In genomic region chr15:99727039-99727438, GRCm38 (mm10) we compare ENCODE assay signal across 16 mouse cellular contexts. TPM values are rescaled to one million over a fixed set of nuclear protein-coding genes. Genes with fewer than 3 reads are reported as not detected.
DNase-seq lines count a peak whose midpoint lies in the region; ATAC-seq and TF ChIP-seq lines count a peak whose summit lies in the region.
"Not testable (repeated sequence)": the region's sequence is repeated elsewhere in the genome, so short reads cannot be mapped to it uniquely, and the experiment has no call there.
"Had no signal": no experiment of that assay in that cellular context is flagged by ENCODE, and none has a peak within 500 bp of the region (broad histone marks: within the 10 kb centered on the region; RNA-seq: fewer than 3 reads in every experiment).

No protein-coding gene starts in this region.

- H3K9me3 ChIP-seq in CH12.LX (replicated peaks; ENCODE audit: low read length); forebrain, embryonic 13.5 days (replicated peaks); heart, embryonic 16.5 days (replicated peaks; ENCODE audit: control insufficient read depth, low read length); limb, embryonic 13.5 days; liver, embryonic 15.5 days (replicated peaks); midbrain, embryonic 13.5 days; neural tube, embryonic 13.5 days: not testable (repeated sequence)

- ATAC-seq in forebrain, embryonic 13.5 days; heart, embryonic 16.5 days (replicated peaks; ENCODE audit: extremely low read depth, insufficient read depth, low FRiP score); limb, embryonic 13.5 days (ENCODE audit: low FRiP score, low read depth); liver, embryonic 15.5 days (ENCODE audit: insufficient read depth); midbrain, embryonic 13.5 days; neural tube, embryonic 13.5 days (ENCODE audit: low read depth): not testable (repeated sequence)

- peak overlapping the region; percentile 81; the same call in 1 of the 2 replicates for H3K4me2 ChIP-seq in CH12.LX (ENCODE audit: insufficient read depth, low read depth, poor library complexity, severe bottlenecking)
- 0 out of 2 replicates have a peak overlapping the region, but pooled peaks have one; percentile 92 for H3K4me2 ChIP-seq in forebrain, embryonic 13.5 days
- H3K4me2 ChIP-seq in heart, embryonic 16.5 days (ENCODE audit: low read depth, low read length): peak overlapping the region; percentile 80; the same call in 1 of the 2 replicates
- H3K4me2 ChIP-seq in limb, embryonic 13.5 days (replicated peaks): peak overlapping the region; percentile 85; the same call in 1 of the 2 replicates
- H3K4me2 ChIP-seq in liver, embryonic 15.5 days: 0 out of 2 replicates have a peak overlapping the region, but pooled peaks have one; percentile 85
- peak overlapping the region; percentile 90; the same call in 1 of the 2 replicates for H3K4me2 ChIP-seq in midbrain, embryonic 13.5 days (replicated peaks)
- H3K4me2 ChIP-seq in neural tube, embryonic 13.5 days: peak overlapping the region; percentile 86

- not testable (repeated sequence) for TF ChIP-seq CTCF in CH12.LX (conservative IDR thresholded peaks at IDR 0.05 in 1 of 2, IDR thresholded peaks at IDR 0.05 in 1 of 2; ENCODE audit: low read depth in 2 of 2, low read length in 2 of 2)

- H3K79me2 ChIP-seq in CH12.LX (replicated peaks; ENCODE audit: control insufficient read depth, extremely low read depth, insufficient read depth, poor library complexity, severe bottlenecking): peaks cover 11% of the 10 kb centered on the region; the same call in 1 of the 2 replicates

- not testable (repeated sequence) for H3K27me3 ChIP-seq in CH12.LX (replicated peaks); forebrain, embryonic 13.5 days; heart, embryonic 16.5 days (ENCODE audit: control insufficient read depth, insufficient read depth, low read length); limb, embryonic 13.5 days; liver, embryonic 15.5 days; midbrain, embryonic 13.5 days; neural tube, embryonic 13.5 days

- TF ChIP-seq EP300 in CH12.LX (IDR thresholded peaks at IDR 0.05; ENCODE audit: low read length): not testable (repeated sequence)

- TF ChIP-seq RAD21 in CH12.LX (IDR thresholded peaks at IDR 0.05; ENCODE audit: low read depth, low read length): not testable (repeated sequence)

- not testable (repeated sequence) for TF ChIP-seq POLR2A in CH12.LX (IDR thresholded peaks at IDR 0.05; ENCODE audit: low read depth, low read length)

- H3K27ac ChIP-seq in CH12.LX (ENCODE audit: insufficient read depth, low read depth); forebrain, embryonic 13.5 days; heart, embryonic 16.5 days (ENCODE audit: low read length); limb, embryonic 13.5 days; liver, embryonic 15.5 days (replicated peaks); midbrain, embryonic 13.5 days; neural tube, embryonic 13.5 days (replicated peaks): not testable (repeated sequence)

- DNase-seq in CH12.LX (ENCODE audit: extremely low read depth): peak; percentile 24

- dilution Hi-C loops in CH12.LX (cut with MboI; ENCODE audit: extremely low pct_ligation_motif_present, extremely low pct_unique_long_range_greater_than_20kb, low sequenced_read_pairs): not testable (repeated sequence)

- H3K4me1 ChIP-seq in CH12.LX (ENCODE audit: control insufficient read depth in 1 of 2, insufficient read depth in 2 of 2): peaks cover 4 to 23% of the 10 kb centered on the region in 2 experiments; a peak in 2 of 4 replicates
- H3K4me1 ChIP-seq in forebrain, embryonic 13.5 days: peaks cover 35% of the 10 kb centered on the region
- H3K4me1 ChIP-seq in heart, embryonic 16.5 days (ENCODE audit: control insufficient read depth, insufficient read depth, low read length): peaks cover 30% of the 10 kb centered on the region
- peaks cover 27% of the 10 kb centered on the region for H3K4me1 ChIP-seq in limb, embryonic 13.5 days
- peaks cover 39% of the 10 kb centered on the region for H3K4me1 ChIP-seq in liver, embryonic 15.5 days (replicated peaks)
- peaks cover 38% of the 10 kb centered on the region for H3K4me1 ChIP-seq in midbrain, embryonic 13.5 days (replicated peaks)
- H3K4me1 ChIP-seq in neural tube, embryonic 13.5 days (replicated peaks): peaks cover 39% of the 10 kb centered on the region

- not testable (repeated sequence) for H3K9ac ChIP-seq in CH12.LX (ENCODE audit: insufficient read depth, low read depth); forebrain, embryonic 13.5 days; heart, embryonic 16.5 days (ENCODE audit: low read length); limb, embryonic 13.5 days; liver, embryonic 15.5 days; midbrain, embryonic 13.5 days (replicated peaks); neural tube, embryonic 13.5 days

- peaks cover 16 to 56% of the 10 kb centered on the region in 2 experiments for H3K36me3 ChIP-seq in CH12.LX (replicated peaks in 1 of 2; ENCODE audit: control insufficient read depth in 1 of 2, insufficient read depth in 1 of 2, low read length in 1 of 2)
- peaks cover 50% of the 10 kb centered on the region for H3K36me3 ChIP-seq in forebrain, embryonic 13.5 days (ENCODE audit: poor library complexity, severe bottlenecking)
- H3K36me3 ChIP-seq in heart, embryonic 16.5 days (ENCODE audit: control insufficient read depth, insufficient read depth): peaks cover 25% of the 10 kb centered on the region
- H3K36me3 ChIP-seq in limb, embryonic 13.5 days: peaks cover 46% of the 10 kb centered on the region
- peaks cover 20% of the 10 kb centered on the region for H3K36me3 ChIP-seq in liver, embryonic 15.5 days (replicated peaks)
- H3K36me3 ChIP-seq in midbrain, embryonic 13.5 days: peaks cover 44% of the 10 kb centered on the region
- H3K36me3 ChIP-seq in neural tube, embryonic 13.5 days: peaks cover 55% of the 10 kb centered on the region

- 96% methylated on average over 4 of the region's 5 CpGs for WGBS in forebrain, embryonic 13.5 days
- 85% methylated on average over 4 of the region's 5 CpGs for WGBS in heart, embryonic 16.5 days
- WGBS in limb, embryonic 13.5 days: 86% methylated on average over 4 of the region's 5 CpGs
- WGBS in liver, embryonic 15.5 days (ENCODE audit: insufficient replicate concordance): 67% methylated on average over 5 of the region's 5 CpGs
- 98% methylated on average over 4 of the region's 5 CpGs for WGBS in midbrain, embryonic 13.5 days
- WGBS in neural tube, embryonic 13.5 days: 94% methylated on average over 4 of the region's 5 CpGs

- in situ Hi-C loops in CH12.LX (cut with MboI; ENCODE audit: low pct_ligation_motif_present, low pct_unique_long_range_greater_than_20kb, low sequenced_read_pairs): loop anchor here (5.0 kb wide), 2 partner anchors 45 to 180 kb away; partner anchors contain the start of gene Cers5

- not testable (repeated sequence) for H3K4me3 ChIP-seq in CH12.LX (replicated peaks in 1 of 3; ENCODE audit: low read depth in 2 of 3, low read length in 2 of 3, poor library complexity in 1 of 3); forebrain, embryonic 13.5 days; heart, embryonic 16.5 days (ENCODE audit: low read length); limb, embryonic 13.5 days; liver, embryonic 15.5 days (replicated peaks); midbrain, embryonic 13.5 days (replicated peaks); neural tube, embryonic 13.5 days

RNA-seq across cellular contexts. Expression of gene Cox14, which starts 1.6 kb away (rescaled TPM):
- total RNA-seq in CH12.LX (2012; rRNA removed) (112 and 140 TPM in 2 replicates), CH12.LX (2014; rRNA removed) (98.8 and 106 TPM in 2 replicates)
- 119 and 140 TPM in 2 replicates for polyA plus RNA-seq in CH12.LX (2012; ENCODE audit: insufficient read length, low read depth)
- polyA plus RNA-seq in forebrain, embryonic 13.5 days (2015; fragmentation: Nextera tagmentation; extraction: Ambion mirVana): 177 and 190 TPM in 2 replicates
- 217 and 241 TPM in 2 replicates for polyA plus RNA-seq in heart, embryonic 16.5 days (2015; fragmentation: Nextera tagmentation; extraction: Ambion mirVana)
- polyA plus RNA-seq in limb, embryonic 13.5 days (2015; fragmentation: Nextera tagmentation; extraction: Ambion mirVana): 139 and 143 TPM in 2 replicates
- 67.5 and 74.7 TPM in 2 replicates for polyA plus RNA-seq in liver, embryonic 15.5 days (2015; fragmentation: Nextera tagmentation; extraction: Ambion mirVana)
- polyA plus RNA-seq in midbrain, embryonic 13.5 days (2015; fragmentation: Nextera tagmentation; extraction: Ambion mirVana): 167 and 177 TPM in 2 replicates
- polyA plus RNA-seq in neural tube, embryonic 13.5 days (2015; fragmentation: Nextera tagmentation; extraction: Ambion mirVana): 170 and 181 TPM in 2 replicates

RNA-seq across cellular contexts. Expression of gene Gpd1, which starts 9.7 kb away (rescaled TPM):
- total RNA-seq in CH12.LX (2012; rRNA removed) (0.17 and 0.25 TPM in 2 replicates), CH12.LX (2014; rRNA removed) (0.12 and 0.24 TPM in 2 replicates)
- 0.26 and 0.56 TPM in 2 replicates for polyA plus RNA-seq in CH12.LX (2012; ENCODE audit: insufficient read length, low read depth)
- 1.2 and 1.3 TPM in 2 replicates for polyA plus RNA-seq in forebrain, embryonic 13.5 days (2015; fragmentation: Nextera tagmentation; extraction: Ambion mirVana)
- polyA plus RNA-seq in heart, embryonic 16.5 days (2015; fragmentation: Nextera tagmentation; extraction: Ambion mirVana): 2.4 and 2.7 TPM in 2 replicates
- polyA plus RNA-seq in limb, embryonic 13.5 days (2015; fragmentation: Nextera tagmentation; extraction: Ambion mirVana): 0.27 and 0.55 TPM in 2 replicates
- 26.7 and 33.3 TPM in 2 replicates for polyA plus RNA-seq in liver, embryonic 15.5 days (2015; fragmentation: Nextera tagmentation; extraction: Ambion mirVana)
- polyA plus RNA-seq in midbrain, embryonic 13.5 days (2015; fragmentation: Nextera tagmentation; extraction: Ambion mirVana): 1.3 and 1.6 TPM in 2 replicates
- 1.6 and 1.8 TPM in 2 replicates for polyA plus RNA-seq in neural tube, embryonic 13.5 days (2015; fragmentation: Nextera tagmentation; extraction: Ambion mirVana)

RNA-seq across cellular contexts. Expression of gene Gm17349, which starts 21.7 kb away (rescaled TPM):
- 2.1 and 2.9 TPM in 2 replicates for total RNA-seq in CH12.LX (2012; rRNA removed)
- not detected in 2 replicates for total RNA-seq in CH12.LX (2014; rRNA removed)
- not detected in 2 replicates for polyA plus RNA-seq in CH12.LX (2012; ENCODE audit: insufficient read length, low read depth)
- polyA plus RNA-seq in forebrain, embryonic 13.5 days (2015; fragmentation: Nextera tagmentation; extraction: Ambion mirVana): not detected in 2 replicates
- not detected in 2 replicates for polyA plus RNA-seq in heart, embryonic 16.5 days (2015; fragmentation: Nextera tagmentation; extraction: Ambion mirVana)
- polyA plus RNA-seq in limb, embryonic 13.5 days (2015; fragmentation: Nextera tagmentation; extraction: Ambion mirVana): not detected in 2 replicates
- not detected in 2 replicates for polyA plus RNA-seq in liver, embryonic 15.5 days (2015; fragmentation: Nextera tagmentation; extraction: Ambion mirVana)
- not detected in 2 replicates for polyA plus RNA-seq in midbrain, embryonic 13.5 days (2015; fragmentation: Nextera tagmentation; extraction: Ambion mirVana)
- polyA plus RNA-seq in neural tube, embryonic 13.5 days (2015; fragmentation: Nextera tagmentation; extraction: Ambion mirVana): not detected in 2 replicates
- polyA plus RNA-seq: activated CD4-positive, CD25-positive, alpha-beta regulatory T cell, adult 4 months; CD4-positive, CD25-positive, alpha-beta regulatory T cell, adult 4 months; embryonic facial prominence, embryonic 14.5 days; forebrain, embryonic 14.5 days; heart, embryonic 14.5 days; hindbrain, embryonic 10.5 days; hindbrain, embryonic 14.5 days; inflammation-experienced regulatory T-cells, adult 6 months; Patski had no signal

RNA-seq across cellular contexts. Expression of gene Smarcd1, which starts 25.1 kb away (rescaled TPM):
- total RNA-seq in CH12.LX (2012; rRNA removed): 17.9 and 19.9 TPM in 2 replicates
- total RNA-seq in CH12.LX (2014; rRNA removed): 10.5 and 12.5 TPM in 2 replicates
- polyA plus RNA-seq in CH12.LX (2012; ENCODE audit: insufficient read length, low read depth): 56.5 and 69.9 TPM in 2 replicates
- 118 and 130 TPM in 2 replicates for polyA plus RNA-seq in forebrain, embryonic 13.5 days (2015; fragmentation: Nextera tagmentation; extraction: Ambion mirVana)
- 21.7 and 21.9 TPM in 2 replicates for polyA plus RNA-seq in heart, embryonic 16.5 days (2015; fragmentation: Nextera tagmentation; extraction: Ambion mirVana)
- polyA plus RNA-seq in limb, embryonic 13.5 days (2015; fragmentation: Nextera tagmentation; extraction: Ambion mirVana): 54.0 and 58.7 TPM in 2 replicates
- polyA plus RNA-seq in liver, embryonic 15.5 days (2015; fragmentation: Nextera tagmentation; extraction: Ambion mirVana): 5.3 and 5.7 TPM in 2 replicates
- 137 and 145 TPM in 2 replicates for polyA plus RNA-seq in midbrain, embryonic 13.5 days (2015; fragmentation: Nextera tagmentation; extraction: Ambion mirVana)
- 117 and 134 TPM in 2 replicates for polyA plus RNA-seq in neural tube, embryonic 13.5 days (2015; fragmentation: Nextera tagmentation; extraction: Ambion mirVana)

RNA-seq across cellular contexts. Expression of gene Cers5, which starts 45.6 kb away (rescaled TPM):
- total RNA-seq in CH12.LX (2012; rRNA removed) (45.0 and 48.9 TPM in 2 replicates), CH12.LX (2014; rRNA removed) (140 and 149 TPM in 2 replicates)
- polyA plus RNA-seq in CH12.LX (2012; ENCODE audit: insufficient read length, low read depth): 83.7 and 94.3 TPM in 2 replicates
- 62.6 and 67.2 TPM in 2 replicates for polyA plus RNA-seq in forebrain, embryonic 13.5 days (2015; fragmentation: Nextera tagmentation; extraction: Ambion mirVana)
- 50.7 and 51.6 TPM in 2 replicates for polyA plus RNA-seq in heart, embryonic 16.5 days (2015; fragmentation: Nextera tagmentation; extraction: Ambion mirVana)
- polyA plus RNA-seq in limb, embryonic 13.5 days (2015; fragmentation: Nextera tagmentation; extraction: Ambion mirVana): 80.6 and 85.0 TPM in 2 replicates
- 8.1 and 9.5 TPM in 2 replicates for polyA plus RNA-seq in liver, embryonic 15.5 days (2015; fragmentation: Nextera tagmentation; extraction: Ambion mirVana)
- polyA plus RNA-seq in midbrain, embryonic 13.5 days (2015; fragmentation: Nextera tagmentation; extraction: Ambion mirVana): 58.4 and 61.1 TPM in 2 replicates
- 77.2 and 77.6 TPM in 2 replicates for polyA plus RNA-seq in neural tube, embryonic 13.5 days (2015; fragmentation: Nextera tagmentation; extraction: Ambion mirVana)
